Mouse (Mus musculus) heart, postnatal 14 days (tissue): ENCODE results near the gene Nmur1. TPM values are rescaled to one million over a fixed set of nuclear protein-coding genes. Genes with fewer than 3 reads are reported as not detected.
A peak's percentile ranks its signal among the peaks of the same experiment; 100 is the strongest.

Source experiments
- DNase-seq, 2 experiments: peaks; one replicate each; pipeline ENCODE4 v3.0.0; 2021 to 2022
- intact Hi-C: fragments of 180-260 bp; cut with DNase I; formaldehyde crosslinking; loops from one replicate; pipeline ENCODE4 v1.15.1; 2025
- total RNA-seq, 2 experiments: library from RNA; stranded (reverse); gene quantifications; 2 replicates each; pipeline ENCODE4 v1.2.3; 2021

Nmur1 gene
- total RNA-seq, 2 experiments from 2014 or later = not detected

DNA sequence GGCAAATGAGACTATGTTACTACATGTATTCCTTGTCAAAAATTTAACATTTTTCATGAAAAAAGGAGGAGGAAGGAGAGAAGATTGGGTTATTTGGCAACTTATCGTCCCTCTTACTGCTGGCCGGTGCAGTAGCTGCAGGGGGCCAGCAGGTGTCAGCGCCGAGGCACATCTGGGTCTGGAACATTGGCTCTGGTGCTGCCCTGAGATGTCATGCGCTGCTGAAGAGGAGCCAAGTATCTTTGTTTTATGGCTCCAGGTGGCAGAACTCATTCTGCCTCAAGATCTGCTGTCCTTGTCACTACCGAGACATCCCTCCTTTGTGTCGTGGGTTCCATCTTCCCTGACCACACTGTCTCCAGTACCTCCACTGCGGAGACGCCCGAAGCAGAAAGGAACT, 54.0 kb downstream of the Nmur1 start:
- intact Hi-C loops = loop anchor here (1.0 kb wide), 1 partner anchor 58 kb away; no protein-coding TSS in a partner anchor
- peak; percentile 62 to 77 for DNase-seq

DNA sequence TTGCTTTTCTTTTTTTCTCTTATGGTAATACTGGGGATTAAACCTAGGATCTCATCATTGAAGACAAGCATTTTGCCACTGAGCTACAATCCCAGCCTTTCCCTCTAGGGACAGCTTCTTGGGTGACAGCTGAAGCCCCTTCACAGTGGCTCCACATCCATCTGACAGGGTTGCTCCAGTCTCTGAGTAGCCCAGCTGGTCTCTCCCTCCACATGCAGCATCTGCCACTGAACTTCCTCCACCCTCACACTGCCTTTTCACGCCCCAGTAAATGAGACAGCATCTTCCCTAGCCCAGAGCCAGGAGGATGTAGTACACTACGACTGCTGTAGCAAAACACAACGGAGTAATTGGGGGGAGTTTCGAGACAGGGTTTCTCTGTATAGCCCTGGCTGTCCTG, 57.9 kb downstream of the Nmur1 start:
- intact Hi-C loops = no loop called here
- no peak for DNase-seq

DNA sequence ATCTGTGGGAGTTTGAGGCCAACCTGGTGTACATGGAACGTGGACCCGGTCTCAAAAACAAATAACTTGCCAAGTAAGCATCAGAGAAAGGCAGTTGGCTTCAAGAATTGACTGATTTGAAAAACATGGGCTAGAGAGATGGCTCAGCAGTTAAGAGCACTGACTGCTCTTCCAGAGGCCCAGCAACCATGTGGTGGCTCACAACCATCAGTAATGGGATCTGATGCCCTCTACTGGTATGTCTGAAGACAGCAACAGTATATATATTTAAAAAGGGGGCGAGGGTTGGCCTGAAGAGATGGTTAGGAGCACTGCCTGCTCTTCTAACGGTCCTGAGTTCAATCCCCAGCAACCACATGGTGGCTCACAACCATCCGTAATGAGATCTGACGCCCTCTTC, 62.4 kb downstream of the Nmur1 start:
- intact Hi-C loops = no loop called here
- DNase-seq = no peak

DNA sequence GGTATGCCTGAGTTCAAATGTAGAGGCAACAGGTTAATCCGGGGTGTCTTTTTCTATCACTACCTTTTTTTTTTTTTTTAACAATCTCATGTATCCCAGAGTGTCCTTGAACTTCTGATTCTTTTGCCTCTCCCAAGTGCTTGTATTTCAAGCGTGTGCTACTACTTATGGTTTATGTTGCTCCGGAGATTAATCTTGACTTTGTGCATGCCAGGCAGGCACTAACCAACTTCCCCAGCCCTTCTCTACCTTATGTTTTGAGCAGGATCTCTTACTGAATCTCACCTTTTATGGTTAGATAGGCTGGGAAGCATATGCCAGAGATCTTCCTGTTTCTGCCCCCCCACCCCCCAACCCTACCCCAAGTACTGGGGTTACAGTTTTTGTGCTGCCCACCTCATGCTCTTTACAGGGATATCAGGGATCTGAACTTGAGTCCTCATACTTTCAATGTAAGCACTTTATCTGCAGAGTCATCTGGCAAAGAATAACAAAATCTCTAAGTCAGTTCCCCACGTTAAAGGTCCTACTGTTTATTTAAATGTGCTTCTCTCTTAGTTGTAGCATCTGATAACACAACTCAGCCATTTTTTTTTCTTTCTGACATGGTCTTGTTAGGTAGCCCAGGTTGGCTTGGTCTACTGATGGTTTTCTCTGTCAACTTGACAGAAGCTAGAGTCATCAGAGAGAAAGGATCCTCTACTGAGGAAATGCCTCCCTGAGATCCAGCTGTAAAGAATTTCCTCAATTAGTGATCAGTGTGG, 64.0 kb downstream of the Nmur1 start:
- DNase-seq = no peak
- intact Hi-C loops = no loop called here

DNA sequence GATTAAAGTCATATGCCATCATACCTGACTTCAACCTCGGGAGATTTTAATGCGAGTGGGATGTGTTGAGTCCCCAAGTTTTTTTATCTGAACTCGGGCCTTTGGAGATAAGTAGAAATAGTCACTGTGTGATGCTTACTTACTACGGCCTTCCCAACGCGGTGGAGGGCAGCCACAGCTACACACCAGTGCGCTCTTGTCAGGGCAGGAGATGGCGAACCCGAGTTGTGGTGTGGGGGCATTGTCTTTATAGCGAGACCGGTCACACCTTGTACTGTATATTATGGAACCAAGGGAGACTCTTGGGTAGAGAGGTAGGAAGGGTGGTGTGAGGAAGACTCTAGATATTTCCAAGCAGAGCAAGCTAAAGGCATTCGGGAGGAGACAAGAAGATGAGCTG, 65.6 kb downstream of the Nmur1 start:
- DNase-seq = no peak
- intact Hi-C loops = no loop called here

DNA sequence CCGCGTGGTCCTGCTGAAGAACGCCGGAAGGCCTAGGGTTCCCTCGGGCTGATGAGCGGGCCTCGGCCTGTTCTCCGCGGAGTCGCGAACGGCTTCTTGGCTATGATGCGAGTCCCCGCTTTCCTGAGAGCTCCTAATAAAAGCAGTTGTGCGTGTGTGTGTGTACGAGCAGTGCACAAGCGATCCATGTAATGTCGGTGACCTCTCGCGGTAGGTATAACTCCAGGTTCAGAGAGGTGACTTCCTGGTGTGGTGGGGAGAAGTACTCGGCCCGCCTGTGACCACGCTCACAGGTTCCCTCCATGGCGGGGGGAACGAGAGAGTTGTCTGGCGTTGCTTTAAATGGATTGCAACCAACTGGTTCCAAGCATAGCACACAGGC, 66.2 kb downstream of the Nmur1 start:
- no peak for DNase-seq
- intact Hi-C loops = no loop called here

DNA sequence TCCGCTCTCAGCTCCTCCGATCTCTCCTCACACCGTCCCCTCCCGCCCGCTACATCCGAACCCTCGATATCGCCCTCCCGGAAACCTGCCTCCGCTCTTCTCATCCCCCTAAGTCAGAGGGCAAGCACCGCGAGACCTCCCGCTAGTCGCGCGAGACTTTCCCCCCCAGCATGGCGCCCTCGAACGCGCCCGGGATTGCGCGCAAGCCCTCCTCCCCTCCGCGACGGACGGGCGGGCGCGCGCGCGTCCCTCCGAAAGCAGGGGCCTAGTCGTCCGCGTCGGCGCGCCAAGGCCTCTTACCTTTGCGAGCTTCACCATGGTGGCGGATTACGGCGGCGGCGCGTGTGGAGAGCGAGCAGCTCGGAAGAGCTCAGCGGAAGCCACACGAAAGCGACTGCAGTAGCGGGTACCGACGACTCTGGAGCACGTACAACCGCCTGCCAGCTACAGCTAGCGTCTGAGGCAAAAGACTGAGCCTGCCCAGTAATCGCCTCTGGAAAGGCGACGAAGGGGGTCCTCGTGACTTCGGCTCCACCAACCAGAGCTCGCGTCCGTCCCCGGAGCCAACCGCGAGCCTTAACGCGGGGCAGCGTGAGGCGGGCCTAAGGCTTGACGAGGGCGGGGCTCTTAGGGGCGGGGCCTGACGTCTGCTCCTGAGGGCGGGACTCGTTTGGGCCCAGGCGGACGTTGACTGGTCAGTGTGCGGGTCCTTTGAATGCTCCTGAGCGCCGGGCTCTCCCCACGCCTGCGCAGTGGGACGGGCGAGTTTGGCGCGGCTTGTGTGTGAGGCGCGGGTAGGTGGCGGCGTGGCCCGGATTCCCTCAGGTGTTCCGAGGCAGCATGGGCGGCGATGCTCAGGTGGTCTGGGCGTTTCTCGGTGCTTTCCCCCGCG, 66.9 kb downstream of the Nmur1 start, which contains the start of gene Ncl:
Gene Ncl (minus strand): TSS at position 495 of the 892 bp plus-strand sequence.
- DNase-seq = peak; percentile 97
- intact Hi-C loops = no loop called here

DNA sequence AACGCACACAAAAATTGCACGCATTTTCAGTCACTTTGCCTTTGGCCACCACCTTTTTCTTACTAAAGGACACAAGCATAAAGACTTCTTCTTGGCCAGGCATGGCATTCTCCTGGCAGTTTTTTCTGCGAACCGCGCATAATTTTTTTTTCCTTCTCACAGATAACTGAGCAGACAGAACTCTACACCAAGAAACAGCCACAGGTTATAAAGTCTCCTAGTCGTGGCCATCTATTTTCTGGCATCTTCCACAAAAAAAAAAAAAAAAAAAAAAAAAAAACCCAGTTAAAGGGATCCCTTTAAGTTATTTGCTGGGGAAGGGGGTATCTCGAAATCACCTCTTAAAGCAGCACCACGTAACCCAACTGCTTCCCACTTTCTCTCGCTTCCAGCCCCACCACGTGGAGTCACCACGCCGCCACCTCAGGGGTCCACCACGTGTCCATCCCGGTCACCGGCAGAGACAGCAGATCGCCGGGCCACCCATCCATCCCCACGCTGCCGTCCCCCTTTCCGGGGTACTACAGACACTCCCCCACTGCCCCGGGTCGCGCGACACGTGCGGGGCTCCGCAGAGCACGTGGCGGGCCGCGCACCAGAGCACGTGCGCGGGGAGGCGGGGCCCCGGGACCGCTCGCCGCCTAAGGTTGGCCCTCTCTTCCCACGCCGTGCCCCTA, 67.7 kb downstream of the Nmur1 start:
- intact Hi-C loops = no loop called here

DNA sequence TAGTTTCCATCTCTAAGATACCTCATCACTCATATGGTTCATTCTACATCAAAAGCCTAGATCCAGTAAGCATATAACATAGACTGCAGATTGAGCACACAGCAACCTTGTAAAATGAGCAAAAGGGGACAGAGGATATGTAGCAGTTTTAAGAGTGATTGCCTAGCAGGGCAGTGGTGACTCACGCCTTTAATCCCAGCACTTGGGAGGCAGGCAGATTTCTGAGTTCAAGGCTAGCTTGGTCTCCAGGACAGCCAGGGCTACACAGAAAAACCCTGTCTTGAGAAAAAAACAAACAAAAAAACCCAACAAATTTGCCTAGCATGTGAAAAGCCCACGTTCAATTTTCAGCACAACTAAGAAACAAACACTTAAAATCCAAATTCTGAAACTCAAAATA, 71.8 kb downstream of the Nmur1 start:
- intact Hi-C loops = no loop called here
- no peak for DNase-seq

More for the DNA sequence above, 67.7 kb downstream of the Nmur1 start:
- no peak for DNase-seq

DNA sequence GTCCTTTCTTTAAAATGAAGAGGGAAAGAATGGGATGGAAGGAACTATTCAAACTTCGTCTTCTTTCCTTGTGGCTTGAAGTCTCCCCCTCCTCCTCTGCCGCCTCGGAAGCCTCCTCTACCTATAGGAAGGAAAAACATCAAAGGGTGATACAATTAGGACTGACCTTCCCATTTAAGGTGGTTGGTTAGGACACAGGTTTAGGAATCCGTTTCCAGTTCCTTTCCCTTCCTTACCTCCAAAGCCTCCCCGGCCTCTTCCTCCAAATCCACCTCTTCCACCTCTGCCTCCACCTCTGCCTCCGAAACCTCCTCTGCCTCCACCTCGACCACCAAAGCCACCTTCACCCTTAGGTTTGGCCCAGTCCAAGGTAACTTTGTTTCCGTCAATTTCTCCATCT, 75.5 kb downstream of the Nmur1 start:
- intact Hi-C loops = no loop called here
- no peak for DNase-seq

DNA sequence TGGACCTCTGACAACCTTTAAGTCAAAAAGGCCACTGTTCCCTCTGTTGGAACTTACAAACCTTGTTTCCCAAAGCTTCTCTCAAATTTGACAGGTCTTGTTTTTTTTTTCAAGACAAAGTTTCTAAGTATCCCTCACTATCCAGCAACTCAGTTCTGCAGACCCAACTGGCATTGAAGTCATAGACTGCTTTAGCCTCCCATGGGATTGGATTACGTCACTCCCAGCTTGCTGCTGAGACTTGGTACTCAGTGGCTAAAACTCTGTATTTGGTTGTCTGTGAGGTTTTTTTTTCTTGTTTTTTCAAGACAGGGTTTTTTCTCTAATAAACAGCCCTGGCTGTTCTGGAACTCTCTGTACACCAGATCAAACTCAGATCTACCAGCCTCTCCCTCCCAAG, 76.3 kb downstream of the Nmur1 start:
- DNase-seq = peak in 1 of 2 experiments; percentile 28
- intact Hi-C loops = loop anchor here (10.0 kb wide), 1 partner anchor 255 kb away; no protein-coding TSS in a partner anchor

DNA sequence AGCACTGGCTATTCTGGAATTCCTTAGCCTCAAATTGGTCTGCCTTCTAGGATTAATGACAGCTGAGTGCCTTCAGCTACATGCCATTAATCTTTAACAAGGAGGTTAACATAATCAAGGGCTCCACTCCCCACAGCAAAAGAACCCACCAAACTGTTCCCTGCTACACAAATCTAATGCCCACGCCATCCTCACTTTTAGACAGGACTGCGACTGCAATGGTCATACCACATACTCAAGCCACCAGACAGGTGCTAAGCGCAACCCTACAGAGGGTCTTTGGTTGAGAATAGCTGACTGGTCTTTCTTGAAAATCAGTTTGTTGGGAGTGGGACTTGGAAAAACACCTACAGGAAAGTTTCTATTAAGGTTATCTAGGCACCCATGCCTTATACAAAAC, 76.8 kb downstream of the Nmur1 start:
- intact Hi-C loops = loop anchor here (10.0 kb wide), 1 partner anchor 254 kb away; no protein-coding TSS in a partner anchor
- DNase-seq = no peak

DNA sequence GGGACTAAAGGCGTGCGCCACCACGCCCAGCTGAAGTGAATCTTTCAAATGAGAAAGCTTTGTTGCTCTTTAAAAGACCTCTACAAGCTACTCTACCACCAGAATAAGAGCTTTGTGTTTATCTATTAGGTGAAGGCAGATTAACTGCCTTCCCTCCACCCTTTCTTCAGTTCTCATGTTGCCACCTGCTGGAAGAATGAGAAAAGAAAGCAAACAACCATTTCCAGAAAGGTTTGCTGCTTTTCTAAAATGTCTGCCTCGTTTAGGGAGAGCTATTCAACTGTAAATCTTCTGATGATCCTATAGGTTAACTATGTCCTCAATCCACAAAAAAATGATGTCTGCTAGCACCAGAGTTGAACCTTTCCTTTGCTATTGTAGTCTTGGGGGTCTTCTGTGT, 77.2 kb downstream of the Nmur1 start:
- DNase-seq = no peak
- intact Hi-C loops = loop anchor here (10.0 kb wide), 1 partner anchor 254 kb away; no protein-coding TSS in a partner anchor

DNA sequence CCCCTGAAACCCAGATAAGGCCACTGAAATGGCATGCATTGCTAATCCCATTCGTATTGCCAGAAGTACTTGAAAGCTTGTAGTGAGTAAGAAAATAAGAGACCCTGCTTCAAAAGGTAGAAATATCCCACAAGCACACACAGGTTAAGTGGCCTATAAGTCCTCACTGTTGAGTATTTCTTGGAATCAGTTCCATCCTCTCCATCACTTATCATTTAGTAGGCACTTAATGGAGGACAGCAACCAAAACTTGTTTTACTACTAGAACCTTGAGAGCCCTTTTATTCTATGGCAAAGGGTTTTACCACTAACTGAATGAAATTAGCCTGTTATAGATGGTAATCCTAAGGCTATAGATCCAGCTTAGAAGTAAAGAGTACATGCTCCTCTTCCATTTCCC, 77.9 kb downstream of the Nmur1 start:
- intact Hi-C loops = loop anchor here (10.0 kb wide), 1 partner anchor 253 kb away; no protein-coding TSS in a partner anchor
- DNase-seq = no peak

DNA sequence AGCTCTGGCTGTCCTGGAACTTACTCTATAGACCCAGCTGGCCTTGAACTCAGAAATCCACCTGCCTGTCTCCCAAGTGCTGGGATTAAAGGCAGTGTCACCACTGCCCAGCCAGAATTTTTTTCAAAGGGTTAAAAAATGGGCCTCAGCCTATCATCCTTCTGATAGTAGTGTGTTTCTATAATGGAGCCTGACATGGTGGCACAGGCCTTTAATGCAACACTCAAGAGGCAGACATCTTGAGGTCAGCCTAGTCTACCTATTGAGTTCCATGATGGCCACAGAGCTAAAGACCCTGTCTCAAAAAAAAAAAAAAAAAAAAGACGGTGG, 78.3 kb downstream of the Nmur1 start:
- intact Hi-C loops = loop anchor here (10.0 kb wide), 1 partner anchor 253 kb away; no protein-coding TSS in a partner anchor
- no peak for DNase-seq

DNA sequence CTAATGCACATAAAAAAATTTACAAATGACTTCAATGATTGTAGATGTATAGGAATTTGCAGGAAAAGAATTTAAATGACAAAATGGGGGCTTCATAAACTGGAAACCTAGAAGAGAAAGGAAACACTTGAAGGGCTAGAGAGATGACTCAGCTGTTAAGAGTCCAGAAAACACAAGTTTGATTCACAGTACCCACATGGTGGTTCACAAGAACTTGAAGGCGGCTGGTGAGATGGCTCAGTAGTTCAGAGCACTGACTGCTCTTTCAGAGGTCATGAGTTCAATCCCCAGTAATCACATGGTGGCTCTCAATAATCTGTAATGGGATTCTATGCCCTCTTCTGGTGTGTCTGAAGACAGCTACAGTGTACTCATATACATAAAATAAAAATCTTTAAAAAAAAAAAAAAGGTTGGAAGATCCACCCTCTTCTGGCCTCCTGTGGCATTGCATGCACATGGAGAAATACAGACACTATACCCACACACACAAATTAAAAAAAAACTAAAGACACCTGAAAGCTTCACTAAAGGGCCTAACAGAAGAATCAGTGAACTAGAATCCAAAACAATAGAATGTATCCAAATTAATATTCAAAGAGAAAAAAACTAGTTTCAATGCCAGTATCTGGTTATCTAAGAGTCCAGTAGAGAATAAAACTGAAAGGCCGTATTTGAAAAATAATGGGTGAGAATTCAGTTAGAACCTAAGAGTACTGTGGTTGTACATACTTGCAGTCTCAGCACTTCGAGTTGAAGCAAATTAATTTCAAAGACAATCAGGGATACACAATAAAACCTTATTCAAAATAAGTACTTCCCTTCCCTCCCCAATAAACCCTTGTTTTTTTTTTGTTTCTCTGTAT, 78.9 kb downstream of the Nmur1 start:
- DNase-seq = no peak
- intact Hi-C loops = loop anchor here (10.0 kb wide), 1 partner anchor 252 kb away; no protein-coding TSS in a partner anchor

DNA sequence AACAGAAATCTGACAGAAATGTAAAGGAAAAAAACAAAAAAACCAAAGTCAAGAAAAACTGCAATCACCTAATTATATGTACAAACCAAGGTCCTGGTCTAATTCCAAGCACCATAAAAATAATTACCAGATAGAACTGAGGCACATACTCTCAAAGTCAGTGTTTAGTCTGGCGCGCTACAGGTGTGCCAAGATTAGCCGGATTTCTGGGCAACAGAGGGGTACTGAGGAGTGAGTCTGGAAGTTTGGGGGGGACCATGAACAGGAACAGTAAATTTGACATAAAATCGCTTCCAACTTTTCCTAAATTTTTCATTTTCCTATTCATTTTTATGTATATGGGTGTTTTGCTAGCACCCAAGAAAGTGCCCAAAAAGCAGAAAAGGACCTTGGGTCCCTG, 80.1 kb downstream of the Nmur1 start:
- no peak for DNase-seq
- intact Hi-C loops = loop anchor here (10.0 kb wide), 1 partner anchor 251 kb away; no protein-coding TSS in a partner anchor

DNA sequence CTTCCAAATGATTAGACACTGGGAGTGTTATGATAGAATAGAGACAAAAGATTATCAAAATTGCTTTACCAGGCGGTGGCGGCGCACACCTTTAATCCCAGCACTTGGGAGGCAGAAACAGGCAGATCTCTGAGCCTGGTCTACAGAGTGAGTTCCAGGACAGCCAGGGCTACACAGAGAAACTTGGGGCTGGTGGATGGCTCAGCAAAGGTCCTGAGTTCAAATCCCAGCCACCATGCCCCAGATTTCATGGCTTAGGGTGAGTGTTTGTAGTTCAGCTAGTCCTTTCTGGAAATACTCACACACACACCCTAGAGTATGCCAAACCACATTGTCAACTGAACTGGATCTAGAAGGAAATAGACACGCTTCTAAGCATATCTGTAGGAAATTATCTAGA, 81.0 kb downstream of the Nmur1 start:
- DNase-seq = no peak
- intact Hi-C loops = loop anchor here (10.0 kb wide), 1 partner anchor 250 kb away; no protein-coding TSS in a partner anchor

DNA sequence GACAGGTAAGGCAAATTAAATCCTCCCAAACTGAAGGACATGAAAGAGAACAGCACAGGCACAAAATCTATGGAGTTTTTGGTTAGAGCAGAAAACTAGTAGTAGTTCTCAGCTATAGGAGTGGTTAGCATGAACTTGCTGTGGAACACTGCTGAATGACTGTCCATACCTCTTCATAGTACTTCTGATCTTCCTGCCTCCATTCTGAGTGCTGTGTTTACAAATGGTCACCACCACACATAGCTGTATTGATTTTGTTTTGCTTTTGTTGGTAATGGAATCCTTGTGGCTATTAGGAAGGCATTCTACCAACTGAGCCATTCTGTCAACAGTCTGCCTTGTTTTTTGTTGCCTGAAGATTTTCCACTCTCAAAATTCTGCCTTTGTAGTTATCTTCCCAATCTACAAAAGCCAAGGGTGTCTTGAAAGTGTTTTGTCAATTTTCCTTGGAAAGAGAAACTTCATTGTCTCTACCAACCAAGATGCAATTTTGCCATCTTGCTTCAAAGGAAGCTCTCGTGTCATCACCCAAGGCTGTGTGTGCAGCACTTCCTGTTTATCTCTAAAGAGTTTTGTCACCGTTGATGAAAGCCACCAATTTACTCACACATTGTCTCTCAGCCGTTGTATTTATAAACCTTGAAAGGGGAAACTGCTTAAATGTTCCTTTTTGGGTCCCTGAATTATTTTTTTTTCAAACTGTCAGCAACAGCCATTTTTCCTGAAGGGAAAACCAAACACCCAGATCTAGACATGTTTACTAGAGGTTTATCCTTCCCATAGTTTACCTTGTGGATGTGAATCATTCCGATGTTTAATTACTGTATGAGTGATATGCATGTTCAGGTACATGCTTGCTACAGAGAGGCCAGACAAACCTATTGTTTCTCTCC, 81.8 kb downstream of the Nmur1 start:
- intact Hi-C loops = loop anchor here (10.0 kb wide), 1 partner anchor 249 kb away; no protein-coding TSS in a partner anchor
- no peak for DNase-seq
